Mouse (Mus musculus): ENCODE measurements around the gene Klhl7.

GRCm38 (mm10) chr5:24095393-24095792, 5.0 kb upstream of the Klhl7 start:
- TF ChIP-seq CTCF (IDR thresholded peaks at IDR 0.05; ENCODE audit: extremely low read depth, insufficient read length, insufficient replicate concordance, low read depth, low read length): no peak
- TF ChIP-seq POLR2A (IDR thresholded peaks at IDR 0.05; ENCODE audit: low read depth, low read length): no peak

Measured in small intestine, adult 2 months (tissue).